Mouse (Mus musculus) kidney, postnatal 10 days (tissue): ENCODE measurements at regions not wholly inside any gene's neighbourhood (a gene's known extent, or its start where the extent isn't known, plus 50 kb on each side); places are given as distances from the start of the nearest gene placed in this dataset.

Experiments used
- DNase-seq: peaks from one replicate; pipeline ENCODE4 v3.0.0; 2021; ENCODE audit warnings: mixed read lengths

GRCm38 (mm10) chr7:36548440-36548839 lies 149.5 kb upstream of the Tshz3 start:
- DNase-seq, result no peak

DNA sequence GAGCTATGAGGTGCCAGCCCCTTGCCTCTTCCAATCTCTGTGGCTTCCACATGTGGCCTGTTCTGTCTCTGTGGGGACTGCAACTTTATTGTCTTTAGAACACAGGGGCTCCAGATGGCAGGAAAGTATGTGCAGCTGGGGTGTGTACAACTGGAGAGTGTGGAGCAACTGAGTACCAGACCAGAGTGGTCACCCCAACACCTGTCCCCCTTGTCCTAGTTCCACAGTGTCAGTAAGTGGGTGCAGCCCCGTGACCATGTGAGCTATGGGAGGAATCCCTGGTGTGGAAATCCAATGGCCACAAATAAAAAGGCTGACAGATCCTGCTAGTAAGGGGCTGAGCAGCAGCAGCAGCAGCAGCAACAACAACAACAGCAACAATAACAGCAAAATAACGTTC lies 126.9 kb upstream of the Tshz3 start:
- no peak for DNase-seq

DNA sequence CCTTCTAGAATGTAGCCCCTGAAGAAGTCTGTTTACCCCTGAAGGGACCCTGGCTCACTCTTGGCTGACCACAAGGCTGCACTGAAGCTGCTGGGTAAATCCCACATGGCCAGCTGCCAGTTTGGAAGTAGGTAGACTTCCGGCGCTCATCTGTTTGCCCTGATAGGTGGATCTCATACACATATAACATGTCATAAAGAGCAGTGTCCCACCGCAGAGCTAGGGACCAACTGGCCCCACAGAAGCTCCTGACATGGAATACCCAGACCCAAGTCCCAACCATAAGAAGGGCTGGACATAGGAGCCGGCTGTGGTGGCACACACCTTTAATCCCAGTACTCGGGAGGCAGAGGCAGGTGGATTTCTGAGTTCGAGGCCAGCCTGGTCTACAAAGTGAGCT lies 115.8 kb upstream of the Tshz3 start:
- no peak for DNase-seq

DNA sequence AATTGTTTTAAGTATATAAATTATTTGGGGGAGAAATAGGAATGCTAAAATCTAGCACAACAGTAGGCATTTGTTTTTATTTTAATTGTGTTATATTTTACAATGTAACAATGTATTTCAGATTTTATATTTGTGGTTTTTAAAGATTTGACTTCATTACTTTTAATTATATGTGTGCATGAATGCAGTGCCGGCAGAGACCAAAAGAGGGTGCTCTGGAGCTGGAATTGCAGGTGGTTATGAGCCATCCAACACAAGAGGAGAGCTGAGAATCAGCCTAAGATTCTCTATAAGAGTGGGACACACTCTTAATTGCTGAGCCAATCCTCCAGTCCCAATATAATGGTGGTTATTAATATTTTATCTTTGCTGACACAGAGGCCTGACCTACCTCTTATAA lies 112.9 kb upstream of the Tshz3 start:
- no peak for DNase-seq

GRCm38 (mm10) chr7:36591496-36591895 lies 106.4 kb upstream of the Tshz3 start:
- no peak for DNase-seq

DNA sequence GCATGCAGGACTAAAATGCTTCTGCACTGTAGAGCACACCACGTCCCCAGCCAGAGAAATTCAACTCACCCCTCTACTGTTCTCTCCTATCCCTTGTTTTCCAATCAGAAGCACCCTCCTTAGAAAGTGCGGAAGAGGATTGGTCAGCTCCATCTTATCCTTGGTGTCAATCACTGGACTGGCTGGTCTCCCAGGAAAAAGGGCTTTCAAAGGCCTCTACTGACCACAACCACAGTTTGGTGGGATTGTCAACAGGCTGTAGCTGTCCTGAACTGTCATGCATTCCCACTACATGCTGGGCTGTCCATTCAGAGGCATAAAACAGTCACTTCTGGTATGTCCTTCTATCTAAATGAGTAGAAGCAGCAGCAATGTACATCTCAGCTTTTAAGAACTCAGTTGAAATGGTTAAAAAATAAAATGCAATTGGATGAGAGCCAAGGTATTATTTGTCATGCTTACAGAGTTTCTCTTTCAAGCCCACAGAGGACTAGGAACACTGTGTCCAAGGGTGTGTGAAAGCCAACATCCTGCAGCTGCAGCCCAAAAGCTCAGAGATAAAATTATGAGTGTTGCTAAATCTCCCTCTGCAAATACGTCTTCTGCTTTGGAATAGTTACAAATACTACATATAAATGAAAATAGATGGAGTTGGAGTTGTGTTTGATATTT lies 101.2 kb upstream of the Tshz3 start:
- DNase-seq, result no peak

GRCm38 (mm10) chr7:36605026-36605698 lies 92.8 kb upstream of the Tshz3 start:
- DNase-seq, result no peak

DNA sequence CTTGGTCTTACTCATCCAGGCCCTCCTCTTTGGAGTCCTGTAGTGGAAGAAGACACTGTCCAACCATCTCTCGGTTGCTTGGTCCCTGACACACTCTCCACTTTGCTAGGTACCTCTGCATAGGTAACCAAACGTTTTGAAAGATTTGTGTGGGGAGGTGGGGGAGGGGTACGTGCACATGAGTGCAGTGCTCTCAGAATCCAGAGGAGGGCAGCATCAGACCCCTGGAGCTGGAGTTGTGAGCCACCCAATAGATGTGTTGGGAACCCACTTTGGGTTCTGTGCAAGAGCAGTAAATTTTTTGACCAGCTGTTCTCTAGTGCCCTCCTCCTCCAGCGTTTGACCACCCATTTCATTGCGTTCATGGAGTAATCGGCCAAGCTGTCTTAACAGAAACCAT lies 77.7 kb upstream of the Tshz3 start:
- DNase-seq, result no peak

DNA sequence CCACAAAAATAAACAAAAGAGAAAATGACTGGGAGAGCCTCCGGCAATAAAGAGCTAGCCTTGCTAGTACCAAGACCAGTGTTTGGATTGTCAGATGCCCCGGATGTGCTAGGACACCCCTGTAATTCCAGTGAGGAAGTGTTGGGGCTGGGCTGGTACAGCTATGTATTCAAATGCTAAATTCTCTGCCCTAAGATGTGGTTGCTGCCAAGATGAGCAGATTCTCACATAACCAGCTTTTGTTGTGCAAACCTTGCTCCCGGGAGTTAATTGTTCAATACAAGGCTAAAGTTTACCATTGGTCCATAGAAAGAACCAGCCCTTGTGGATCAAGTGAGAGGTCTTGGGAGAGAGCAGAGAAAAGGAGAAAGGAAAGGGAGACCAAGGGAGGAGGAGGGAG lies 53.7 kb upstream of the Tshz3 start:
- no peak for DNase-seq
